Mouse (Mus musculus) CH12.LX (cell line): Measurements from ENCODE around the gene Cer1. TPM values are rescaled to one million over a fixed set of nuclear protein-coding genes. Genes with fewer than 3 reads are reported as not detected.

Experiments used
- DNase-seq: peaks from one replicate; pipeline ENCODE4 v3.0.0-alpha.2; 2013; ENCODE audit errors: extremely low read depth
- H3K27ac ChIP-seq: 2 replicates; pipeline ENCODE4 v1.5.1; 2012; ENCODE audit warnings: low read depth, mild to moderate bottlenecking, control low read depth, moderate library complexity; ENCODE audit not compliant: insufficient read depth
- H3K27me3 ChIP-seq: replicated peaks from 2 replicates; pipeline ENCODE3; 2012; ENCODE audit warnings: inconsistent platforms
- H3K36me3 ChIP-seq, 2 experiments: replicated peaks in 1 of 2; 2 replicates each; pipeline versions ENCODE3 to v1.6.1; 2012; ENCODE audit warnings: inconsistent platforms in 1 of 2, low read length in 1 of 2, mild to moderate bottlenecking in 1 of 2, mixed read lengths in 1 of 2, moderate library complexity in 1 of 2; ENCODE audit not compliant: control insufficient read depth in 1 of 2, insufficient read depth in 1 of 2
- H3K4me1 ChIP-seq, 2 experiments: 2 replicates each; pipeline ENCODE4 v1.6.1; 2012; ENCODE audit warnings: inconsistent platforms in 1 of 2, moderate library complexity in 1 of 2; ENCODE audit not compliant: insufficient read depth in 2 of 2, control insufficient read depth in 1 of 2
- H3K4me2 ChIP-seq: 2 replicates; pipeline ENCODE4 v1.6.1; 2012; ENCODE audit warnings: low read depth, mild to moderate bottlenecking, control low read depth; ENCODE audit not compliant: poor library complexity, insufficient read depth, severe bottlenecking
- H3K4me3 ChIP-seq, 3 experiments: fragments of 150-350 bp in 1 of 3; sonication (generic) in 1 of 3; replicated peaks in 1 of 3; 2 replicates each; pipeline versions ENCODE3 to v1.5.1; 2011 to 2012; ENCODE audit warnings: low read depth in 2 of 3, low read length in 2 of 3, mild to moderate bottlenecking in 2 of 3, moderate library complexity in 2 of 3, control low read depth in 1 of 3, improper control_type of control experiment in 1 of 3, inconsistent platforms in 1 of 3, mixed read lengths in 1 of 3; ENCODE audit not compliant: poor library complexity in 1 of 3
- H3K79me2 ChIP-seq: replicated peaks from 2 replicates; pipeline ENCODE4 v1.6.1; 2012; ENCODE audit warnings: mild to moderate bottlenecking, moderate library complexity; ENCODE audit not compliant: control insufficient read depth, poor library complexity, insufficient read depth, severe bottlenecking; ENCODE audit errors: extremely low read depth
- H3K9ac ChIP-seq: 2 replicates; pipeline ENCODE4 v1.6.1; 2012; ENCODE audit warnings: low read depth, mild to moderate bottlenecking, control low read depth, moderate library complexity; ENCODE audit not compliant: insufficient read depth
- H3K9me3 ChIP-seq: replicated peaks from 2 replicates; pipeline ENCODE3; 2012; ENCODE audit warnings: low read length, inconsistent platforms, mixed read lengths
- CHD1 ChIP-seq: IDR thresholded peaks from 2 replicates; pipeline ENCODE4 v1.6.1; 2012; ENCODE audit warnings: low read depth, low read length, improper control_type of control experiment, inconsistent platforms
- ELF1 ChIP-seq: IDR thresholded peaks from 2 replicates; pipeline ENCODE4 v1.6.1; 2014; ENCODE audit warnings: low read depth, mild to moderate bottlenecking, inconsistent platforms, low read length, improper control_type of control experiment
- EP300 ChIP-seq: IDR thresholded peaks from 2 replicates; pipeline ENCODE4 v1.6.1; 2011; ENCODE audit warnings: low read length, improper control_type of control experiment
- ETS1 ChIP-seq: conservative IDR thresholded peaks from 2 replicates; pipeline ENCODE4 v1.6.1; 2012; ENCODE audit warnings: low read depth, mild to moderate bottlenecking, inconsistent platforms, low read length, improper control_type of control experiment, moderate library complexity
- HCFC1 ChIP-seq: IDR thresholded peaks from 2 replicates; pipeline ENCODE4 v1.6.1; 2012; ENCODE audit warnings: low read depth, mild to moderate bottlenecking, inconsistent platforms, low read length, improper control_type of control experiment
- KAT2A ChIP-seq: IDR thresholded peaks from 2 replicates; pipeline ENCODE4 v1.6.1; 2012; ENCODE audit warnings: low read length, improper control_type of control experiment, inconsistent platforms; ENCODE audit not compliant: insufficient replicate concordance
- MAX ChIP-seq: IDR thresholded peaks from 2 replicates; pipeline ENCODE4 v1.6.1; 2011; ENCODE audit warnings: low read length, improper control_type of control experiment
- MAZ ChIP-seq: IDR thresholded peaks from 2 replicates; pipeline ENCODE4 v1.6.1; 2012; ENCODE audit warnings: low read depth, mild to moderate bottlenecking, inconsistent platforms, low read length, improper control_type of control experiment, moderate library complexity
- MXI1 ChIP-seq: IDR thresholded peaks from 2 replicates; pipeline ENCODE4 v1.6.1; 2011; ENCODE audit warnings: mild to moderate bottlenecking, low read depth, low read length, improper control_type of control experiment
- MYC ChIP-seq: IDR thresholded peaks from 2 replicates; pipeline ENCODE4 v1.6.1; 2011; ENCODE audit warnings: low read depth, mild to moderate bottlenecking, improper control_type of control experiment, low read length
- NELFE ChIP-seq: IDR thresholded peaks from 2 replicates; pipeline ENCODE4 v1.6.1; 2011; ENCODE audit warnings: low read depth, low read length, improper control_type of control experiment
- NRF1 ChIP-seq: IDR thresholded peaks from 2 replicates; pipeline ENCODE4 v1.6.1; 2014; ENCODE audit warnings: low read depth, mild to moderate bottlenecking, inconsistent platforms, low read length, improper control_type of control experiment, moderate library complexity
- POLR2A ChIP-seq: IDR thresholded peaks from 2 replicates; pipeline ENCODE4 v1.6.1; 2011; ENCODE audit warnings: low read depth, mild to moderate bottlenecking, improper control_type of control experiment, low read length
- POLR2AphosphoS2 ChIP-seq: IDR thresholded peaks from 2 replicates; pipeline ENCODE4 v1.6.1; 2011; ENCODE audit warnings: low read depth, low read length, improper control_type of control experiment
- SIN3A ChIP-seq: IDR thresholded peaks from 2 replicates; pipeline ENCODE4 v1.6.1; 2012; ENCODE audit warnings: low read length, improper control_type of control experiment, inconsistent platforms
- TBP ChIP-seq: conservative IDR thresholded peaks from 2 replicates; pipeline ENCODE4 v1.6.1; 2011; ENCODE audit warnings: low read depth, low read length, improper control_type of control experiment
- TCF12 ChIP-seq: IDR thresholded peaks from 2 replicates; pipeline ENCODE4 v1.6.1; 2014; ENCODE audit warnings: low read depth, mild to moderate bottlenecking, inconsistent platforms, low read length, improper control_type of control experiment
- UBTF ChIP-seq: IDR thresholded peaks from 2 replicates; pipeline ENCODE4 v1.6.1; 2012; ENCODE audit warnings: low read depth, mild to moderate bottlenecking, inconsistent platforms, low read length, improper control_type of control experiment, moderate library complexity
- USF2 ChIP-seq: conservative IDR thresholded peaks from 2 replicates; pipeline ENCODE4 v1.6.1; 2011; ENCODE audit warnings: low read depth, low read length, improper control_type of control experiment
- ZMIZ1 ChIP-seq: IDR thresholded peaks from 2 replicates; pipeline ENCODE4 v1.6.1; 2012; ENCODE audit warnings: low read depth, mild to moderate bottlenecking, inconsistent platforms, low read length, improper control_type of control experiment
- dilution Hi-C: fragments of 300-500 bp; cut with MboI; formaldehyde crosslinking; loops from 2 replicates; pipeline ENCODE4 v1.14.3; 2020; ENCODE audit warnings: low sequenced_read_pairs; ENCODE audit not compliant: extremely low pct_unique_long_range_greater_than_20kb, extremely low pct_ligation_motif_present
- in situ Hi-C: fragments of 300-500 bp; cut with MboI; formaldehyde crosslinking; loops from 3 replicates; pipeline ENCODE4 v1.14.3; 2019; ENCODE audit warnings: low sequenced_read_pairs, low pct_ligation_motif_present, low pct_unique_long_range_greater_than_20kb, mixed read lengths
- polyA plus RNA-seq: library from polyadenylated mRNA; unstranded; fragments of >175 nt; gene quantifications from 2 replicates; pipeline ENCODE4 v1.2.1, GENCODE M21; 2012; ENCODE audit warnings: low read depth; ENCODE audit not compliant: insufficient read length
- total RNA-seq, 2 experiments: library from RNA; depleted of rRNA; stranded (reverse); fragments of 300-350 nt in 1 of 2; fragments of >200 nt in 1 of 2; gene quantifications; 2 replicates each; pipeline ENCODE4 v1.2.3; 2012 to 2014

The Cer1 gene
- total and polyA plus RNA-seq, 3 experiments: not detected

DNA sequence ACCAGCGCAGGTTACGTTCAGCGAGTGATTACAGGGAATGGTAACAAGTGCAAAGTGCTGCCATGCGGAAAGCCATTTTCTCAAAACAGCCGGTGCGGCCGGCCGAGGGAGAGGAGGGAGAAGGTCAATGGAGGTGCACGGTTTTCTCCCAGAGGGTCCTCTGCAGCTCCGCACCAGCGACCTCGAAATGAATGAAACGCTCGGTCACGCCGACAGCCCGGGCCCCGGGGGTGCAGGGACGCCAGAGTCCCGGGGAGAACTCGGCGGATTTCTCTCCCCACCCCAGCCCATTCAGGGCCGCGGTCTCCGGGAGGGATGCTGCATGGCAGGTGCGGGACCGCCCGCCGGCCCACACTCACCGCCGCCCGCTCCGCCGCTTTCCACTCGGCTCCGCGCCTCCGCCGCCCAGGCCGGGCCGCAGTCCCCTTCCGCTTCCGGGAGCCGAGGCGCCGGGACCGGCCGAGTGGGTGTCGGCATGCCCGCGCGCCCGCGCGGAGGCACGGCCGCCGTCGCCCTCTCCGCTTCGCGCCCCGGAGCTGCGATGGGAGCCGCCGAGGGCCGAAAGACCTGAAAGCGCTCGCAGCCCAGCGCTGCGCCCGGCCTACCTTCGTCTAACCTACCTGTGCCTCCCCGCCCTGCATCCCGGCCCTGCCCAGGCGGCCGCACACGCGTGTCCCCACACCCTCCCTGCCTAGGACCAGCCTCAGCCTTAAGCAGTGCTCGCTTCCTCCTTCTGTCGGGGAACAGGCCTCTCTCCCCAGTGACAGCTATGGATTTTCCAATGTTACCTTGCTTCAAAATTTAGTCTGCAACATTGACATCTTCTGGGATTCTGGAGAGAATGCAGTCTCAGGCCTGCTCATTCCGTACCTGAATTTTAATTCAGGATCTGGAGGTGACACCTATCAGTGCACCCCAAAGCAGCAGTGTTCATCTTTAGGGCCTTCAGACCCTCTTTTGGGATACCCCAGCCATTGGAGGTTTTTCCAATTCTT is 25.5 kb downstream of the Cer1 start, which contains the start of gene Zdhhc21:
Zdhhc21 (minus strand) TSS at position 828 of the 995 bp plus-strand sequence.
- H3K4me3 ChIP-seq: peak within 1 kb of the TSS; percentile 67 to 84 (median 78)
- H3K4me2 ChIP-seq: peak within 1 kb of the TSS; percentile 98
- dilution Hi-C loops (no loop called here), in situ Hi-C loops (no loop called here)
- peaks cover 20% of the 10 kb centered on the region for H3K79me2 ChIP-seq
- no peaks in the 10 kb centered on the region for H3K9me3 ChIP-seq
- peaks cover 0 to 30% of the 10 kb centered on the region in 2 experiments; a peak in 2 of 4 replicates for H3K4me1 ChIP-seq
- TF ChIP-seq USF2 (no peak), UBTF (peak; percentile 95), SIN3A (peak; percentile 43; the same call in 1 of the 2 replicates), TCF12 (0 out of 2 replicates have a peak, but pooled peaks have one; percentile 17), NRF1 (peak; percentile 71), POLR2AphosphoS2 (no peak), HCFC1 (peak; percentile 34), MXI1 (no peak; the same call in 1 of the 2 replicates), EP300 (no peak), TBP (no peak), MAX (peak; percentile 28; the same call in 1 of the 2 replicates), ZMIZ1 (no peak), MAZ (no peak), ETS1 (no peak), NELFE (peak; percentile 53), MYC (no peak), POLR2A (peak; percentile 81), CHD1 (no peak; the same call in 1 of the 2 replicates), KAT2A (no peak), ELF1 (peak; percentile 89)
- H3K36me3 ChIP-seq: peaks cover 0 to 4% of the 10 kb centered on the region in 2 experiments
- DNase-seq: peak; percentile 39
- peak within 1 kb of the TSS; percentile 90 for H3K9ac ChIP-seq
- 0 out of 2 replicates have a peak within 1 kb of the TSS, but pooled peaks have one; percentile 5 for H3K27ac ChIP-seq
- H3K27me3 ChIP-seq: no peaks in the 10 kb centered on the region
